Mouse (Mus musculus): ENCODE measurements at regions not wholly inside any gene's neighbourhood (a gene's known extent, or its start where the extent isn't known, plus 50 kb on each side); places are given as distances from the start of the nearest gene placed in this dataset.

DNA sequence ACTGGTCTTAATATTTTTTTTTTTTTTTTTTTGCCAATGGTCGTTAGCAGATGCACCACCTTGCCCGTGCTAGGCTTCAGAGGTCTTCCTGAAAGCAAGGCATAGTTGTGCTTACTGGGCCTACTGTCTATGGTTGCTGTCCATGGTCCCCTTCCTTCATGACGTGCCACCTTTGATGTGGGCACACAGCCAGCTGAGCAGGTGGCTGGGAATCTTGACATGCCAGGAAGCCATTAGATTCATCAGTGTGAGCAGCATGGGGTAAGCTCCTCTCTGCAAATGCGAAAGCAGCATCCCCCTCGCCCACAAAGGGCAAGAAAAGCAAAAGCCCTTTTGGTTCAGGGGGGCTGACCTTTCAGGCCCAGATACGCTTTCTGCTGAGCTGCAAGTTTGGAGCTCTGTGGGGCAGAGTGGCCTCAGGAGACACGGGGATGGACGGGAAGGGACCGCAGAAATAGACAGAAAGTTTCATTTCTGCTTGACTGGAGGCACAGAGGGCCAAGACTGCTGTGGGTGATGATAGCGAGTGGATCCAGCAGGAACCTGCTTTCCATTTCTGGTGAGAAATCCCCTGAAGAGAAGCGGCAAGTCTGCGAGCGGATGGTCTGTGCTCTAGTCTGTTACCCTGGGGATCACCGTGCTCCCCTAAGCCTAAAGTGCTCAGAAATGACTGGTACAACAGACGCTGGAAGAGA, 116.8 kb downstream of the Zfp326 start:
- no peak overlapping the region for H3K4me3 ChIP-seq
- no peak overlapping the region for H3K27ac ChIP-seq
- DNase-seq (ENCODE audit: low spot score in 2 of 2): no peak
- TF ChIP-seq CTCF (conservative IDR thresholded peaks at IDR 0.05): no peak

DNA sequence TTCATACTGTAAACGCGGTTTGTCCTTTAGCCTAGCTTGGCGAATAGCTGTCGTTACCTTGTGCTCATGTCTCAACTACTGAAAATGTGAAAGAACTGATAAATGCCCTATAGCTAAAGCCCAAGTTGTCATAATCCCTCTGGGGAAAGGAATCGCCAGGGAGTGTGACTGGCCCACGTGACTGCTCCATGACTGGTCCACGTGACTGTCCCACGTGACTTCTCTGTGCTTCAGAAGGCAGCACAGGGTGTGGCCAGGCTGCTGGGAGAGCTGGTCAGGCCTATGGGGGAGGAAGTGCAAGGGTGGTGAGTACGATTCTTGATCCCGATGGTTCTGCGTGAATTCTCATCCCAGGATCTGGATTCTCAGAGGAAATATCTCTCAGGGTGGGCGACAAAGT, 114.4 kb downstream of the Zfp326 start:
- no peak for TF ChIP-seq CTCF (conservative IDR thresholded peaks at IDR 0.05)
- no peak overlapping the region for H3K4me3 ChIP-seq
- H3K27ac ChIP-seq: no peak overlapping the region
- no peak for DNase-seq (ENCODE audit: low spot score in 2 of 2)

DNA sequence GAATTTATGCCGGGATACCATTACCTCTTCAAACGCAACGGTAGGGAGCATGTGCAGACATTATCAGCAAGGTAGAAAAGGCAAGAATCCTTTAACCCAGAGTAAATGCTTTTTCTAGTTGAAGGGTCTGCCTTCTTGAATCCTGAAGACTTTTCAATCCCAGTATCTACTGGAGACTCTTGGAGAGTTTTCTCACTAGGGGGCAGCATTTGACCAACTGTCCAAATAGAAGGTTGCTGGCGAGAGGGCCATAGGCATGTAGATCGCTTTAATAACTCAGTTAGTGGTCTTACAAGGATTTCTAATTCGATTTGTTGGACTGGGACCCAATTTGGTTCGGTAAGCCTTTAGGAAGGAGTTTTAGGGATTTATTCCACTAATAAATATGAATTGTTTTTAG, 110.0 kb downstream of the Zfp326 start:
- TF ChIP-seq CTCF (conservative IDR thresholded peaks at IDR 0.05): peak; percentile 82
- Histone ChIP-seq H3K4me3 (no peak overlapping the region), H3K27ac (no peak overlapping the region)
- DNase-seq (ENCODE audit: low spot score in 2 of 2): peak; percentile 43 to 57

DNA sequence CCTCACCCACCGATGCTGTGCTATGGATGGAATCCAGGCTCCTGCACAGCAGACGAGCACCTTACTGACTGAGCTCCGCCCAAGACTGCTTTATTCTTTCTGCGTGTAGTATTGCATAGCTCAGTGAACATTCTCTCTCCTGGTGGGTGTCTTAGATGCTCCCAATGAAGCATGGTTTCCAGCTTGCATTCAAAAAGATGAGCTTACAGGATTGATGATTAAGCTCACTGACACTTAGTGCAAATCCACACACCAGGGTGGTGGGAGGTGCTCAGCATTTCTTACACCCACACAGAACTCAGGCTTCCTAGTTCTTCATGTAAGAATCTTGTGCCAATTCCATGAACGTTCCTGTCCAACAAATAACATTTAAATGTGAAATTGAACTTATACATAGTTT, 106.8 kb downstream of the Zfp326 start:
- Histone ChIP-seq H3K4me3 (no peak overlapping the region), H3K27ac (no peak overlapping the region)
- no peak for TF ChIP-seq CTCF (conservative IDR thresholded peaks at IDR 0.05)
- no peak for DNase-seq (ENCODE audit: low spot score in 2 of 2)

DNA sequence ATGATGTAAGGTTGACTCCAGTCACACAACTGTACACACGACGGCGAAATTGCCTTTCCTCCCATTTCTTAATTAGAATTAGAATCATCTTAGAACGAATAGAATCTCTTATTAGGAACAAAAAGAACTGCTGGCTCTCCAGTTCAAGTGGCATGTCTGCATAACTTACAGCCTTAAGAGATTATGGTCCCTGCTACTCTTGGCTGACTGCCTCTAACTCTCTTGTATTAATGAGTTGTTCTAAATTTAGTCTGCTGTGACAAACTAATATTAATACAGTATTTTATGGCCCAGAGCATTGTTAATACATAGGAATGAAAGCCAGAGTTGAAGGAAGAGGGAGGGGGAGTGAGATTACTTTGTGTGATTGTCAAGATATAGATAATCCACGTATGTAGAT, 100.4 kb downstream of the Zfp326 start:
- DNase-seq (ENCODE audit: low spot score in 2 of 2): no peak
- TF ChIP-seq CTCF (conservative IDR thresholded peaks at IDR 0.05): no peak
- Histone ChIP-seq H3K4me3 (no peak overlapping the region), H3K27ac (no peak overlapping the region)

DNA sequence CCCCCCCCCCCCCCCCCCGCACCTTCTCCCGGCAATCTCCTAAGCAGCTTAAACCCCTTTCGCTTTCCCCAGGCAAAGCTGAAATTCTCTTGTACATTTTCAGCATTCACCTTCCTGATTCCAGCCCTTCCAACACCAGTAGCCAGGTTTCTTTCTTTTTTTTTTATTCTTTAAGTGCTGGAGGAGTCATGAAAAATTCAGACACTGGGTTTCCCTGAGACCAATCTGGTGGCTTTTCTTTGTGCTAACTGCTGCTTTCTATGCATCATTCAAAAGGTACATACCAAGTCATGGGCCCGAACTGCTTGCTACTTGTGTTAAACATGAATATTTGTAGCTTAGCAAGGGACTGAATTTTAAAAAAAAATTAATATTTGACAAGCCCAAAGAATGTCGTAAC, 99.7 kb downstream of the Zfp326 start:
- Histone ChIP-seq H3K27ac (no peak overlapping the region), H3K4me3 (no peak overlapping the region)
- TF ChIP-seq CTCF (conservative IDR thresholded peaks at IDR 0.05): no peak
- DNase-seq (ENCODE audit: low spot score in 2 of 2): no peak

DNA sequence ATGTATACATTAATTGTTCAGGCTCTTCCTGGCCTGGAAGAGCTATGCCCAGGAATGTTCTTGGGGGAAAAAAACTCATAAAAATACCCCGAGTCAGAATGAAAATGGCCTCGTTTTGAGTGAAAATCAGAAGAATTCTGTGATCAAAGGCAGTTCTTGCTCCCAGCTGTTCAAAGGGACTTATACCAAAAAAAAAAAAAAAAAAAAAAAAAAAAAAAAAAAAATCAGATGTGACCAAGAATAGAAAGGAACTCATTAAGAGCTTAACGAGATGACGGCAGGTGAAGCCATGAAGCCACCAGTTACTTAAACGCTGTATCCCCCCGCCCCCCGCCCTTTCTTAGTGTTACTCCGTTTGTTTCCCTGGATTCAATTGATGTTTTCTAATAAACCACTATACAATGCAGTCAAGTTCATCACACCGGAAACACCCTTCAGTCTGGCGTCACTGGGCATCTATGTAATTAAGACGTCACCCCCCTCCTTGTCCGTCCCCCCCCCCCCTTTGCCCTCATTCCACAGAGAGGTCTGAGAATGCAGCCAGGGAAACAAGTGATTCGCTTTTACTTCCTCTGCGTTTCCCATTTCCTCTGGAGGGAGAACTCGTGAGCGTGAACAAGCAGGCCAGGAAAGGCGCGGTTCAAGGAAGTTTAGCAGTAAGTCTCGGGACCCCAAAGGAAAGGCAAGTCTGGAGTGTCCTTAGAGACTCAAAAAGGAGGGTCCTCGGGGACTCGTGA, 99.1 kb downstream of the Zfp326 start:
- no peak for TF ChIP-seq CTCF (conservative IDR thresholded peaks at IDR 0.05)
- no peak overlapping the region for H3K27ac ChIP-seq
- no peak overlapping the region for H3K4me3 ChIP-seq
- DNase-seq (ENCODE audit: low spot score in 2 of 2): no peak

DNA sequence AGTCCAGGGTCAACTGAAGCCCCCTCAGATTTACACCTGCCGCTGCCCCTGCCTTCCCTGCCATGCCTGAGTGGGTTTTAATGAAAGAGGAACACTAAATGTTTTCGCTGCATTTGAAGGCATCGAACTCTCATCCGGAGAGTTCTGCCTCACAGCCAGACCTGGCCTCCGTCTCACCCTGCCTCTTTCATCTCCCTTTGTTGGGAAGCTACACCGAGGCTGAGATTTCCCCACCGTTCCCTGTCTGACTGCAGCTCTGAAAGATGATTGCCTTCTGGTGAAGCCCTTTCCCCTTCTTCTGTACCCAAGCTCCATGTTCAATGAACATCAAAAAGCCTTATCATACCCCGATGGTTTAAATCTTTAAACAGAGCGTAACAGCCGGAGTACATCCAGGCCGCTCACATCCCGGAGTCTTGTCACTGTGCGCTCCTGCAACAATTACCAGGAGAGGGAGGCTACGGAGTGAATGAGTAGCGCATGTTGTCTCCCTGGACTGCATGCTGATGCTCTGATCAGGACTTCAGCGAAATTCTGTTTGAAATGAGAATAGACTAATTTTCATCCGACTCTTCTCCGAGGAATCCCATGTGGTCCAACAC, 98.3 kb downstream of the Zfp326 start:
- no peak for DNase-seq (ENCODE audit: low spot score in 2 of 2)
- H3K4me3 ChIP-seq: no peak overlapping the region
- no peak overlapping the region for H3K27ac ChIP-seq
- no peak for TF ChIP-seq CTCF (conservative IDR thresholded peaks at IDR 0.05)

Data from layer of hippocampus, adult 2 months (tissue).